Mouse (Mus musculus) macrophage (primary cell): ENCODE data around the gene Slc6a9. TPM values are rescaled to one million over a fixed set of nuclear protein-coding genes. Genes with fewer than 3 reads are reported as not detected.

Experiments used
- H3K27ac ChIP-seq: fragments of 350-480 bp; formaldehyde crosslinking; 2 replicates; pipeline ENCODE4 v1.9.0; 2021
- H3K36me3 ChIP-seq: fragments of 350-480 bp; formaldehyde crosslinking; 2 replicates; pipeline ENCODE4 v1.9.0; 2021; ENCODE audit errors: inconsistent target
- H3K4me3 ChIP-seq: fragments of 350-480 bp; formaldehyde crosslinking; 2 replicates; pipeline ENCODE4 v1.9.0; 2021; ENCODE audit errors: inconsistent target
- H3K79me2 ChIP-seq: fragments of 350-480 bp; formaldehyde crosslinking; 2 replicates; pipeline ENCODE4 v1.9.0; 2021; ENCODE audit errors: inconsistent target
- WGBS: methylation state at CpG from one replicate; pipeline ENCODE4 v1.1.7; 2026; ENCODE audit warnings: inconsistent platforms; ENCODE audit not compliant: missing documents; 5-methylcytosine and 5-hydroxymethylcytosine counted together
- polyA plus RNA-seq: library from polyadenylated mRNA; stranded (reverse); fragments of 250-400 nt; gene quantifications from 3 replicates; pipeline ENCODE4 v1.2.4, GENCODE M21; 2018; ENCODE audit warnings: inconsistent platforms

The Slc6a9 gene
- polyA plus RNA-seq, 1 experiment from 2014 or later = not detected

DNA sequence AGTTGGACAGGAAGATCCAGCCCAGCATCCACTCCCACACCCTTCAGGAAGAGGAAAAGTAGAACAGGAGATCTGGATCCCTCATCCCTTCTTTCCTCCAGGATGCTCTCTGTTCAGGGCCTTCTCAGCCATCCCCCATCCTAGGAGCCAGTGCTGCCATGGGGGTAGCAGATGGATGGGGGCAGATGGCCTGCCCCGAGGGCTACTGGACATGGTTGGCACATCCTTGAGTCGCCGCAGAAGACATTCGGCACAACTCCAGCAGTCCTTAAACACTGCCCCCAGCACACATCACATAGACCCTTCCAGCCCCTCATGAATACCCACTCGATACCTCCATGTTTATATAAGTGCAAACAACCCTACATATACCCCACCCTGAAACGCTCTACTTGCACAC lies 61.7 kb downstream of the Slc6a9 start:
- Histone ChIP-seq H3K4me3 (no peak overlapping the region), H3K36me3 (peaks cover 52% of the 10 kb centered on the region), H3K27ac (no peak overlapping the region), H3K79me2 (peaks cover 6% of the 10 kb centered on the region; the same call in 1 of the 2 replicates)
- WGBS = 100% methylated on average over 5 of the region's 6 CpGs

DNA sequence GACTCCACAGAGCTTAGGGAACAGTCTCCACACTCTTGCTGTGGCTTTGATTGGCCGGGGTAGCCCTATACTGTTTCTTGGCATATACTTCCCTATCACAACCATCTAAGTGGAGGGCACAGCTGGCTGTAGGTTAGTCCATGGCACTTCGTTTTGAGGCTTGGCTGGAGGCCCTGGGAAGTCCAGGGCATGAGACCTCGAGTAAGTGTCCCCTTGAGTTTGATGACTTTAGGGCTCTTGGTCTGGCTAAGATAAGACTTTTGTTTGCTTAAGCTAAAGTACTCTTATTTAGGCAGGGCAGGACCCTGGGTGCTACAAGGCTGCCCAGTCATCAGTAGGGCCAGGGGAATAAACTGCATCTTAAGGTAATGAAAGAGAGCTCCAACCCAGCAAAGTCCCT lies 63.8 kb downstream of the Slc6a9 start:
- peaks cover 73% of the 10 kb centered on the region for H3K36me3 ChIP-seq

DNA sequence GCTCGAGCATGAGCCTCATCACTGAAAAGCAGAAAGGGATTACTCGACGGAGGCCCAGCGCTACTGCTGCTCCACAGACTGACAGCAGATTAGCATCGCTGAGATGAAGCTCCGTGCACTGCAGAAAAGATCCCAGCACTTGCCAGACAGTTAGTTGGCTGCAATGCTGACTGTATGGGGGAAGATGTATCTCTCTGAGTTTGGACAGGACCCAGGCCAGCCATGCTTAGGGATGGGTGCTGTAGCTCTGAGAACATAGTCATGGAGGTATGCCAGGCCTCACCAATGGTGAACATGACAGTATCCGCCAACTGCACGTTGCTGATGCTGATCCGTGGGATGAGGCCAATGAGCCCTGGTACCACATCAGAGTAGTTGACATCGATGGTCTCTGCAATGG lies 69.8 kb downstream of the Slc6a9 start:
- Histone ChIP-seq H3K79me2 (peaks cover 12% of the 10 kb centered on the region; the same call in 1 of the 2 replicates), H3K4me3 (no peak overlapping the region), H3K36me3 (peaks cover 68% of the 10 kb centered on the region), H3K27ac (no peak overlapping the region)
- WGBS = 95% methylated on average over 10 of the region's 10 CpGs

More for the DNA sequence above, 63.8 kb downstream of the Slc6a9 start:
- H3K79me2 ChIP-seq = no peaks in the 10 kb centered on the region
- H3K4me3 ChIP-seq = no peak overlapping the region
- 90% methylated on average over 3 of the region's 3 CpGs for WGBS
- H3K27ac ChIP-seq = no peak overlapping the region

DNA sequence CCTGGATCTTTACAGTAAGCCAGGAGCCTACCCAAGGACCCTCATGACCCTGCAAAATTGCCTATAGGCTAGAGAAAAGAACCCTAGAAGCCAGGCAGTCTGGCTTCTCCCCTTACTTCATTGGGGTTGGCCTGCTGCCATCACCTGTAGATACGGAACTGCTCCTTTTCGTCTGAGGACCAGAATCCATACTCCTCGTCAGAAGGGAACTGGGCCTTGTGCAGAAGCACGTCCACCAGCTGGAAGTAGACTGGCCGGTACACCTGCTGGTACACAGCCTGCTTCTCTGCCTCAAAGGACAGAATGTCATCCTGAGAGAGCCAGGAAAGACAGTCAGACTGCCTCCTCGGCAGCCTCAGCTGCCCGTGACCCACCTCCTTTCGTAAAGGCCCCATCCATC lies 70.5 kb downstream of the Slc6a9 start:
- peaks cover 62% of the 10 kb centered on the region for H3K36me3 ChIP-seq
- no peak overlapping the region for H3K27ac ChIP-seq
- no peak overlapping the region for H3K4me3 ChIP-seq
- 96% methylated on average over 8 of the region's 8 CpGs for WGBS
- H3K79me2 ChIP-seq = peaks cover 18% of the 10 kb centered on the region; the same call in 1 of the 2 replicates

DNA sequence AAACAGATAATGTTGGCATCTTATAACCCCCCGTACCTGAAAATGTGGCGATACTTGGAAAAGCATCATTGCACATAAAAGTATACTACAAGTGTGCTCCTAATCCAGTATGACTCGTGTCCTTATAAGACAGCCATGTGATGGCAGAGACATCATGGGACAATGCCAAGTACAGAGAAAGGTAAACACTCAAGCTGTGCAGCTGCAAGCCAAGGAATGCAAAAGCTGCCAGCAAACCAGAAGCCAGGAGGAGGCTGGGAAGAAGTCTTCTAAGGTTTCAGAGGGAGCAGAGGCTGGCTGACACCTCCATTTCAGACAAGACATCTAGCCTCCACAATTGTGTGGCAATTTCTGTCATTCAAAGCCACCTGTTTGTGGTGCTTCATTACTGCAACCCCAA lies 71.9 kb downstream of the Slc6a9 start:
- peaks cover 48% of the 10 kb centered on the region for H3K36me3 ChIP-seq

DNA sequence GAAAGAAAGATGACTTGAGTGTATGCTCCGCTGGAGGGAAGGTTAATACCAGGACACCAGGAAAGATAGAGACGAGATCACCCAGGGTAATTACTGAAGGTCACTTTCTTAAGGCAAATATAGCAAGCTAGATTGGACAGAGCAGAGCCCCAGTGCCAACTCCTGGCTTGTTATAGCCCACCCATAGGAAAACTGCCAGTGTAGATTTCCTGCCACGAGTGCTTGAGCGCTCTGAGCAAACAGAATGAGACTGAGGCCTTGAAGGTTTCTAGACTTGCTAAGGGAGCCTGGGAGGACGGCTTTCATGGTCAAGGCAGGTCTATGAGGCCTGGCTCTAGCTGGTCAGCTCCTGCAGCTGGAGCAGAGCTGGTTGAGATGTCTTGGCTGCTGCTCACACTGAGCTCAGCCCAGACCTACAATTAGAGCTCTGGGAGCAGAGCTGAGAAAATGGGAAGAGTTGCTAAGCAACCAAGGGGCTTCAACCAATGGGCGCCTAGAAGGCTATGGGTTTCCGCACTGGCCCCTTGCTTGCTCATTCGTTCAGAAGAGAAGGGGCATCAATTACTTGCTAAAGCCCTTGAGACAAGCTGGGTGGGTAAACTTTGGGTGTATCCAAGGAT lies 74.6 kb downstream of the Slc6a9 start:
- 92% methylated on average over 8 of the region's 8 CpGs for WGBS
- Histone ChIP-seq H3K79me2 (peaks cover 52% of the 10 kb centered on the region), H3K27ac (no peak overlapping the region), H3K36me3 (peaks cover 29% of the 10 kb centered on the region), H3K4me3 (no peak overlapping the region)

More for the DNA sequence above, 71.9 kb downstream of the Slc6a9 start:
- 100% methylated on average over 3 of the region's 3 CpGs for WGBS
- Histone ChIP-seq H3K79me2 (peaks cover 24% of the 10 kb centered on the region; the same call in 1 of the 2 replicates), H3K27ac (no peak overlapping the region), H3K4me3 (no peak overlapping the region)

DNA sequence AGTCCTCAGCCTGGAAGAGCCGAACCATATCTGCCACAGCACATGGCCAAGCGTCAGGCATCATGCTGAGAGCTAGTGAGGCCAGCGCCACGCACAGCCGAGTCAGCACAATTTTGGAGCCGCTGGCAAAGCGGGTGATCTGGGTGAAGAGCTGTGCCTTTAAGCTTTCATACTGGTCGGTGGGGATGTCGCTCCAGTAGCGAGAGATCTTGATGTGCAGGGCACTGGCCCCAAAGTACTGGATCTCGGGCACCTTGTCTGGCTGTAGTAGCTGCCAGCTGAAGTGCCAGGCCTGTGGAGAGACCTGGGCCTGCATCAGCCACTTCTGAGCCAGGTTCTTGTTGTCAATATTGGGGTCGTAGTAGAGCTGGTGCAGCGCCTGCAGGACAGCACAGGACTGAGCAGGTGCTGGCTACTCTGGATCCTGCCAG lies 77.8 kb downstream of the Slc6a9 start:
- H3K27ac ChIP-seq = no peak overlapping the region
- WGBS = 95% methylated on average over 13 of the region's 13 CpGs
- H3K36me3 ChIP-seq = peaks cover 9% of the 10 kb centered on the region
- H3K4me3 ChIP-seq = no peak overlapping the region
- H3K79me2 ChIP-seq = peaks cover 60% of the 10 kb centered on the region

DNA sequence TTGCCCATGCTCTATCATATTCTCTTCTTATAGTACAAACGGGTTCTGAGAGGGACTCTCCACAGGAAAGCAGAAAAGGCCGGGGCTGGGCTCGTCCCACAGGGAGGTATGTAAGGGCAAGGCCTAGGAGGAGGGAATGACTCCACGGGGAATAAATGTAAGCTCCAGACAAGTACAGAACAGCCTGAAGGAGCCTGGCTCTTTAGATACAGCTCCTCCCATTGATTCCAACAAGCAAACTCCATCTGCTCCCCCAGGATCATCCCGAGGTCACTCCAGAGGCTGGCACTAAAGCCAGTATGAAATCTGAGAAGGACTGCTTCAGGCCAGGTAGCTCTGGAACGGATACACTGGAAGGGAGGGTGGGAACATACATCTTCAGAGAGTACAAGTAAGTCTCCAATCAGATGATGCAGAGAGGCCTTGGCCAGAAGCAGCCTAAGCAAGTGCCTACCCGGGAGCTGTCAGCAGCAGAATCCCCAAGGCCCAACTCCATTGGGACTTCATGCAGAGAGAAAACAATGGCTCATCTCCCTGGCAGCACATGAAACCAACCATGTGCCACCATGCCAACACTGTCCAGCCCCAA lies 78.5 kb downstream of the Slc6a9 start:
- H3K36me3 ChIP-seq = peaks cover 9% of the 10 kb centered on the region
- H3K4me3 ChIP-seq = no peak overlapping the region
- no peak overlapping the region for H3K27ac ChIP-seq
- peaks cover 54% of the 10 kb centered on the region for H3K79me2 ChIP-seq
- WGBS = 94% methylated on average over 7 of the region's 7 CpGs

DNA sequence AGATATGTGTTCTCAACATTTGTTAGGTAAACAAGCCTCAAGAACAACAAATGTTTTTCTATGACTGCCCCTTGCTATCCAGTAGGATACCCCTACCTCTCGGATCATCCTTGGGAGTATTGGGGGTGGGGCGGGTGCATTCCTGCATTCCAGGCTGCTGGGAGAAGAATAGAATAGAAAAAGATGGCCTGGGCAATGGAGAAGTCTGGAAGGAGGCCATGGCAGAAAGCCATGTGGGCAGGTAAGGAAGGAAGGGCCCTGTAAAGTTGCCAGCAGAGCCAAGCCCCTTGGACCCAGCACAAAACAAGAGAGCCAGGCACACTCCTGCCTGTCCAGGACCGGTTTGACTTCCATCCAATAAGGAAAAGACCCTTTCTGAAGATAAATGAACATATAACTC lies 79.1 kb downstream of the Slc6a9 start:
- Histone ChIP-seq H3K4me3 (no peak overlapping the region), H3K36me3 (peaks cover 9% of the 10 kb centered on the region), H3K27ac (no peak overlapping the region), H3K79me2 (peaks cover 52% of the 10 kb centered on the region)
- 83% methylated on average over 3 of the region's 3 CpGs for WGBS

DNA sequence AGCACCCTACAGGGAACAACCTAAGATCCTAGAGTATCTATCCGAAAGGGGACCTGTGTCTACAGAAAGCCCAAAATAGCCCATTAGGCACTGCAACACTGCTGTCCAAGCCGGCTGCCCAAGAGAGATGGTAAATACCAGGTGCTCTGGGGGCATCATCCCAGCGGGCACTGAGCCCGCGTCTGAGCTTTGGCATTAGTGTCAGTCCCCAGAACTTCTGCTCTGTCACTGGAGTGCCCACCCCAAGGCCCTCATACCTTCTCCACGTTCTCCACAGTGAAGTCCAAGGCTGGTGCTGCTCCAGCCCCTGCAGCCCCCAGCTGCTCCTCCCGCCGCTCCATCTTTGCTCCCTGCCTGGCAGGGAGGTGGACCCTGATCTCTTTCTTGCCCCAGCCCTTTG lies 79.7 kb downstream of the Slc6a9 start:
- H3K27ac ChIP-seq = peak overlapping the region; percentile 80; the same call in 1 of the 2 replicates
- H3K79me2 ChIP-seq = peaks cover 48% of the 10 kb centered on the region
- H3K4me3 ChIP-seq = peak overlapping the region; percentile 97
- 25% methylated on average over 8 of the region's 8 CpGs for WGBS
- peaks cover 9% of the 10 kb centered on the region for H3K36me3 ChIP-seq

DNA sequence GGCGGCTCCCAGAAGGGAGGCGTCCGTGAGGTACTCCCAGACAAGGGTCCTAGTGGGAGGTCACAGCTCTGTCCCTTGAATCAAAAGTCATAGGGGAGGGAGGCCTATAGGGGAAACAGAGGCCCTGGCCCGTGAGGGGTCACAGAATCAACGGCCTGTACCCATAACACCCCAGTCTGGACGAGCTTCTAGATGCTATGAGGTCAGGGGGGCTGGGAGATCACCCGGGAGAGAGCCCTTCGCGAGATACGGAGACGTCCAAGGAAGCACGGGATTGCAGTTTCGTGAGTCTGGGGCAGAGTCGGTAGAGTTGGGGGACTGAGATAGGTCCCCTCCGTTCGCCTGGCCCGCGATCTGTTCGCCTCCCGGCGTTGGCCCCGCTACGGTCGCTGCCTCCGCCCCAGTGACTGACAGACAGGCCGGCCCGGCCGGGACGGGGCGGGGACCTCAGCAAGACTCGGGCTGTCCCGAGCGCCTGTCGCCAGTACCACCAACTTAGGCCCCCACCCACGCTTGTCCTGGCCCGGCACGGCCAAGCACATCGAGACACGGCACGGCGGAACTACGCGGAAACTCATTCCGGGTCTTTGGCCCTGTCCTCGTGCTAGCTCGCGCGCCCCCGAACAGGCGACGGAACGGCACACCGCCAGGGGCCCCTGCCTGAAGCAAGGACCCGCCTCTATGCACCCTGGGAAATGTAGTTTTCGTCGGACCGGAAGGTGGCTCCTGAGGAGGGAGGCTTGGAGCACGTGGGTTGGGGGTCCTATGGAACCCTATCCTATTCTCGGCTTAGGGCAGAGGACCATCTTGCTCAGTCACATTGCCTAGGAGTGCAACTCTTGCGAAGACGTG lies 80.5 kb downstream of the Slc6a9 start, which contains the start of gene Ipo13:
TSS of gene Ipo13 (minus strand) at position 409 of the 852 bp plus-strand sequence.
- H3K27ac ChIP-seq = peak within 1 kb of the TSS; percentile 80
- H3K36me3 ChIP-seq = peaks cover 9% of the 10 kb centered on the region
- H3K4me3 ChIP-seq = peak within 1 kb of the TSS; percentile 97
- 0% methylated on average over 61 of the region's 61 CpGs for WGBS
- peaks cover 42% of the 10 kb centered on the region for H3K79me2 ChIP-seq

DNA sequence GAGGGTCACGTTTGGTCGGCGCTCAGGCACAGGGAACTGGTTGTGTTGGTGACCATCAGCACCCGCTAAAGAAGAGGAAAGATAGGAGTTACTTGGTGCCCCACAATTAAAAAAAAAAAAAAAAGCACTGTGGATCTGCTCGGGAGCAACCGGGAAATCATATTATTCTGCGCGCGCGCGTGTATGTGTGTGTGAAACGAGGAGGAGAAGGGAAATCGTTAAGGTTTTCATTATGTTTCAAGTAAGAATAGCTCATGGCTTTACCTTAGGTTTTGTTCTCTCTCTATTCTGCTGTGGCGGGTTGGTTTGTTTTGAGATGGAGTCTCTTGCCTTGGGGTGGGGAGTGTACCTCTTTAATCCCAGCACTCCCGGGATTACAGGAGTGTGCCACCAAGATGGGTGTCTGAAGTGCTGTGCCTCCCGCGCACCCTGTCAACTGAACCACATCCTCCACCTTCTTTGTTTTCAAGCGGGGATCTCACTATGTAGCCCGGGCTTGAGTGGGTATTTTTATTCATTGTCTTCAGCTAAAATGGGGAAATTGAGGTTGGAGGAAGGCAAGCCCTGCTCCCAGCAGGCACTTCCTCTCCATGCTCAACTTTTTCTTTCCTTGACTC lies 81.3 kb downstream of the Slc6a9 start:
- H3K4me3 ChIP-seq = peak overlapping the region; percentile 97
- H3K79me2 ChIP-seq = peaks cover 41% of the 10 kb centered on the region
- peak overlapping the region; percentile 80 for H3K27ac ChIP-seq
- H3K36me3 ChIP-seq = peaks cover 9% of the 10 kb centered on the region
- WGBS = 0% methylated on average over 19 of the region's 19 CpGs

DNA sequence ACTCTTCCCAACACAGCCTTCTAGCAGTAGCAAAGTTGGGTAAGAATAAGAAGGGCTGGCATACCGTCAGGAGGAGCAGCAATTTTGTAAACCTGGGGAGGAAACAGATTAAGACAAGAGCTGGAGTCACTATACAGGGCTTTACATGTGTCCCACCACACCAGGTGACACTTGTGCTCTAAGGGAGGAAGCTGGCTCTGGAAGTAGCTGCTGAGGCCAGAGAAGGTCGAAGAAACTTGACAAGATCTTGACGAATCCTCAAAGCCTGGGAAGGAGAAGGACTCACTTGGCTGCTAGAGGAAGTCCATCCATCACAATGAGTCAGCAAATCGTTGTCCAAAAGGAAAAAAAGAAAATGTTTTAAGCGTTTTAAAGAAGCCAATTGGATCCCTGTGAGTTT lies 82.1 kb downstream of the Slc6a9 start:
- H3K27ac ChIP-seq = peak overlapping the region; percentile 80
- H3K79me2 ChIP-seq = peaks cover 33% of the 10 kb centered on the region
- 27% methylated on average over 5 of the region's 5 CpGs for WGBS
- H3K36me3 ChIP-seq = peaks cover 7% of the 10 kb centered on the region; the same call in 1 of the 2 replicates
- no peak overlapping the region; the same call in 1 of the 2 replicates for H3K4me3 ChIP-seq

DNA sequence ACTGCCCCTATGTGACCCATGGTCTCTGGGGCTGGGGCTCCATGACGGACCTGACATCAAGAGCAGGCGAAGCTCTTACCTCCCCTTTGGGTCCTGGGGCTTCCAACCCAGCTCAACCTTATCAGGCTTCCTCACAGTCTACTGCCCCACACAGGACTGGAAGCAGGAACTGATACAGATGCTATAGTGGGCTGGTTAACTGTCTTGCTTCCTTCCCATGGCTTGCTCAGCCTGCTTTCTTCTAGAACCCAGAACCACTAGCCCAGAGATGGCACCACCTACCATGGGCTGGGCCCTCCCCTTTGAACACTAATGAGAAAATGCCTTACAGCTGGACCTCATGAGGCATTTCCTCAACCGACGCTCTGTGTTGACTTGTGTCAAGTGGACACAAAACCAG lies 83.1 kb downstream of the Slc6a9 start:
- peaks cover 23% of the 10 kb centered on the region for H3K79me2 ChIP-seq
- no peaks in the 10 kb centered on the region for H3K36me3 ChIP-seq
- peak overlapping the region; percentile 80 for H3K27ac ChIP-seq
- WGBS = 93% methylated on average over 4 of the region's 4 CpGs
- H3K4me3 ChIP-seq = no peak overlapping the region
